Mouse (Mus musculus): ENCODE results near the gene Neurod1.

Gene Neurod1

GRCm38 (mm10) chr2:79442906-79443305 lies 13.6 kb downstream of the Neurod1 start:
- DNase-seq = peak; percentile 87

DNA sequence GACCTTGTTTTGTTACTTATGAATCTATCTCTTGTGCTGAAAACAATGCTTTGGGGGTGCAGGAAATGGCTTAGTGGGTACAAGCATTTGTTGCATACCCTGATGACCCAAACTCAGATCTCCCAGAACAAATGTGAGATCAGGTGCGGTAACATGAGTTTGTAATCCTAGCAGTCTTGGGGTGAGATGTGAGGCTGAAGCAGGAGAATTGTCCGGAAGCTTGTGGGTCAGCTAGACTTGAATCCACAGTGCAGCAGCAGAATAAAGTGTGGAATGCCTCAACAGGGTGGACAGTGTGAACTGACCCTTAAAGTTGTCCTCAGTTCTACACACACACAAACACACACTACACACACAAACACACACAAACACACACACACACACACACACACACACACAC lies 14.3 kb downstream of the Neurod1 start:
- DNase-seq = no peak

DNA sequence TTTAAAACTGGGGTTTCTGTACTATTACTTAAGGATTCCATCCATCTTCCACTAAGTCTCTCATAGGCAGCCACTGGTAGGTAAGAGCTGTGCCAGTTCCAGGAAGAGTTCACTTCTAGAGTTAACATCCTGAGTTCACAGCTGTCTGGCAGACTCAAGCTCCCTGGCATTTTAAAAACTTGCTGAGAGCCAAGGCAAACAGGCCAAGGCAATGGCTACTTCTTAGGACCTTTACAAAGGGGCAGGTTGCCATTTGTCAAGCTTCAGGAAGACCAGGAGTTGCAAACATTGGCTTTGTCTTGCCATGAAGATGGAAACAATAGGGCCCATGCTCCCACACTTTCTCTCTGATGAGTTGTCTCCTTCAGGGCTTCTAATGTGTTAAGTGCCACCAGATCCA lies 26.5 kb downstream of the Neurod1 start:
- no peak for DNase-seq

- peak; percentile 26 for DNase-seq
Observed at GRCm38 (mm10) chr2:79429650-79430049, 26.9 kb downstream of the Neurod1 start.

GRCm38 (mm10) chr2:79429108-79429507 lies 27.4 kb downstream of the Neurod1 start:
- DNase-seq = no peak

DNA sequence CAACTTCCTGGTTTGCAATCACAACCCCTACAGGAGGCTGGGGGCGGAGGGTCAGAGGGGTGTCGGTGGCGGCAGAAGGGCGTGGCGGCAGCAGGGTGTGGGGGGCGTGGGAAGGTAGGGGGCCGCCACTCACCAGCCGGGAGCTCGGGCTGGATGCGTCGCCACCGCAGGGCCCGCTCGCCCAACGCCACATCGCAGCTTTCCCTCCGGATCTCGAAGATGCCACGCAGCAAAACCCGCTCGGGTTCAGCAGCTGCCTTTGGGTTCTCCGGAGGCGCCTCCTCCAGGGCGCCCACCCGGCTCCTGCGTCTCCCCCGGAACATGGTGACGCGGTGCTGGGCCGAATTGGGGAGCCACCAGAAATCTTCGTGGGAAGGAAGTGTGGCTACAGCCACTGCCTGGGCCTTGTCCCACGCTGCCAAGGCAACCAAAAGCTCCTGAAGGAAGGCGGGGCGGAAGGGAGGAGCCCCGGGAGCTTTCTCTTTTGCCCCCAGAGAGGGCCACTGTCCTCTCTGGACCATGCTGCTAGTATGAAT lies 27.9 kb downstream of the Neurod1 start:
- peak; percentile 71 for DNase-seq

DNA sequence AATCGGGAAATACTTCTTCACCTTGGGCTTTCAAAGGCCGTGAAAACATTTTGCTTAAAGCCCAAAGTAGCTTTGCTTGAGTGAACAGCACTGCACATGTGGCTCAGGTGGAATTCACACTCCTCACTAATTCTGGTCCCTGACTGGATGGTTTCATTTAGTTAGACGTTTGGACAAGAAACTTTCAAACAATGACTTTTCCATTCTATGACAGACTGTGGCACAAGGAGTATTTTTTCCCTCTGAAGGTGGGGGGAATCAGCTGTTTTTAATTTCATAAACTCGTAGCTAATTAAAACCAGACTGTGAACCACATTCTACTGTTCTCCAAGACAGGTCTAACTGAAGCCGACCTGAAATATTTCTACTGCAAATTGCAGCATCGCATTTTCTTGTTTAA lies 28.5 kb downstream of the Neurod1 start:
- peak; percentile 32 for DNase-seq

GRCm38 (mm10) chr2:79421696-79422095 lies 34.9 kb downstream of the Neurod1 start:
- no peak for DNase-seq

- peak; percentile 42 for DNase-seq
Observed at GRCm38 (mm10) chr2:79414505-79414904, 42.0 kb downstream of the Neurod1 start.

DNA sequence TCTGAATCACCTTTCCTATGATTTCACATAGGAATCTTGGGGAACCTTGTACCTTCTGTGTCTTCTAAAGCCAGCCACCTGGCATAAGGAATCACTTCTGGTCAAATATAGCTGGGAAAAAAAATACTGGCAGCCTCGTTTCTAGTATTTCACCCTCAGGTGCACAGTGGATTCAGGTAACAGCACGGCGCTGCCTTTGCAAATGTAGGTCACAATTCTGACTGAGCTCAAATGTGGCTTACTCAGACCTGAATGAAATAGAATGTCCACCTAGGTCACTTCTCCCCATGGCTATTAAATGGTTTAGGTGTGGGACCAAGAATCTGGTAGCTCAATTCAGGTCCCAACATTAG lies 45.7 kb downstream of the Neurod1 start:
- DNase-seq = peak; percentile 64

GRCm38 (mm10) chr2:79410247-79410902 lies 46.2 kb downstream of the Neurod1 start:
- peak; percentile 32 for DNase-seq

DNA sequence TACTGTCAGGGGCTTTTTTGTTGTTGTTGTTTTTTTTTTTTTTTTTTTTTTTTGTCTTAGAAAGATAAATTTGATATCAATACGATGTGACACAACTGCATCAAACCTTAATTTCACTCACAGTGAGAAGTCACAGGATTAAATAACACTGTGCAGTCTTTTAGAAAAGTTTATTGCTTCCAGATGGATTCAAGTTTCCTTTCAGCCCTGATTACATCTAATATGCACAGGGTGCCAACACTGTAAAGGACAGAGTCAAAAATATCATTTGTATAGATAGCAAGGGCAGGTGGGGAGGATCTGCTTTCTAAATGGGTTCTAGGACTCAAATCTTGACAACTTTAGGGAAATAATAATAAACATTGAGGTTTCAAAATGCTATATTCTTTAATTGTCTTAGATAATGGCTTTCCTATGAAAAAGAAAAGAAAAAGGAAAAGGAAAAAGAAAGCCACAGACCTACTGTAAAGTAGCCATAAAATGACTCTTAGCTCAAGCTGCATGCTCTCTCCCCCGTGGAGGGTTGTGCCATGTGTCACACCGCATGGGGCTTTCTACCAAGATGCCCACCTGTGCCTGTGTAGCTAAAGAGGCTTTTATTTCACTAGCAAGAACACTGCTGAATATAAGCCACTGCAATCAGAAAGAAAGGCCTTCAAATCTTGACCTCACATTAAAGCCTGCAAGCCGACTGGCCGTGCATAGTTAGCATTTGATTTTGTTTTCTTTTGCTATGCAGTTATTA lies 50.7 kb downstream of the Neurod1 start:
- peak; percentile 83 for DNase-seq

Data from cerebellum, adult 8-10 months (tissue).